Mouse (Mus musculus): Measurements from ENCODE around the gene Fpgs. TPM values are rescaled to one million over a fixed set of nuclear protein-coding genes. Genes with fewer than 3 reads are reported as not detected.

Gene Fpgs
- total and polyA plus RNA-seq, 3 experiments, result 40.0 to 73.9 TPM; not detected in 1

- no peaks in the 10 kb centered on the region for H3K9me3 ChIP-seq (replicated peaks; ENCODE audit: insufficient read depth, low read length)
- H3K27me3 ChIP-seq (ENCODE audit: control insufficient read depth in 1 of 2, insufficient read depth in 2 of 2, low read length in 2 of 2), result peaks cover 0 to 3% of the 10 kb centered on the region in 2 experiments; a peak in 2 of 4 replicates
- H3K9ac ChIP-seq (ENCODE audit: control insufficient read depth, low read depth, low read length, poor library complexity, severe bottlenecking), result no peak overlapping the region
- no peak overlapping the region for H3K27ac ChIP-seq (ENCODE audit: control insufficient read depth, low read depth, low read length)
- TF ChIP-seq MAZ (IDR thresholded peaks at IDR 0.05; ENCODE audit: low read depth, low read length) (no peak), ZKSCAN1 (IDR thresholded peaks at IDR 0.05; ENCODE audit: low read depth, low read length) (no peak), KAT2A (conservative IDR thresholded peaks at IDR 0.05; ENCODE audit: low read depth, low read length) (no peak), TAL1 (IDR thresholded peaks at IDR 0.05; ENCODE audit: low read length) (no peak), MYB (IDR thresholded peaks at IDR 0.05; ENCODE audit: low read depth, low read length) (no peak), MAFK (IDR thresholded peaks at IDR 0.05; ENCODE audit: borderline replicate concordance, low read depth, low read length) (no peak), ZNF384 (IDR thresholded peaks at IDR 0.05; ENCODE audit: low read depth, low read length) (no peak), CHD1 (IDR thresholded peaks at IDR 0.05; ENCODE audit: low read depth, low read length) (no peak), HCFC1 (IDR thresholded peaks at IDR 0.05; ENCODE audit: low read depth, low read length) (no peak), NRF1 (IDR thresholded peaks at IDR 0.05; ENCODE audit: insufficient read depth, low read depth, low read length, poor library complexity, severe bottlenecking) (no peak), CHD2 (IDR thresholded peaks at IDR 0.05; ENCODE audit: low read length) (no peak), SIN3A (IDR thresholded peaks at IDR 0.05; ENCODE audit: low read length) (no peak), EP300 (IDR thresholded peaks at IDR 0.05; ENCODE audit: low read depth in 1 of 2, low read length in 2 of 2) (no peak), GABPA (IDR thresholded peaks at IDR 0.05; ENCODE audit: low read depth, low read length) (no peak), USF2 (IDR thresholded peaks at IDR 0.05; ENCODE audit: borderline replicate concordance in 1 of 2, insufficient read depth in 1 of 2, low read depth in 1 of 2, low read length in 2 of 2) (no peak), SMC3 (IDR thresholded peaks at IDR 0.05; ENCODE audit: low read depth, low read length) (no peak), ZMIZ1 (IDR thresholded peaks at IDR 0.05; ENCODE audit: low read depth, low read length) (no peak)
- H3K4me3 ChIP-seq (ENCODE audit: control insufficient read depth in 1 of 2, insufficient read depth in 1 of 2, low read depth in 2 of 2, low read length in 2 of 2), result no peak overlapping the region
- no peaks in the 10 kb centered on the region for H3K4me1 ChIP-seq (ENCODE audit: control insufficient read depth in 1 of 2, insufficient read depth in 2 of 2, low read length in 2 of 2)
- no peaks in the 10 kb centered on the region for H3K36me3 ChIP-seq (ENCODE audit: control insufficient read depth in 1 of 2, insufficient read depth in 2 of 2, low read length in 2 of 2)
- DNase-seq (ENCODE audit: low read depth, low spot score), result no peak
- no peaks in the 10 kb centered on the region for H3K79me2 ChIP-seq (ENCODE audit: control insufficient read depth, insufficient read depth, low read length, poor library complexity)
Measured at GRCm38 (mm10) chr2:32734933-32735332, 31.0 kb upstream of the Fpgs start.

GRCm38 (mm10) chr2:32734480-32734879 lies 30.5 kb upstream of the Fpgs start:
- Histone ChIP-seq H3K4me3 (ENCODE audit: control insufficient read depth in 1 of 2, insufficient read depth in 1 of 2, low read depth in 2 of 2, low read length in 2 of 2) (no peak overlapping the region), H3K9ac (ENCODE audit: control insufficient read depth, low read depth, low read length, poor library complexity, severe bottlenecking) (no peak overlapping the region), H3K27ac (ENCODE audit: control insufficient read depth, low read depth, low read length) (no peak overlapping the region), H3K27me3 (ENCODE audit: control insufficient read depth in 1 of 2, insufficient read depth in 2 of 2, low read length in 2 of 2) (peaks cover 0 to 3% of the 10 kb centered on the region in 2 experiments; a peak in 2 of 4 replicates), H3K4me1 (ENCODE audit: control insufficient read depth in 1 of 2, insufficient read depth in 2 of 2, low read length in 2 of 2) (no peaks in the 10 kb centered on the region), H3K36me3 (ENCODE audit: control insufficient read depth in 1 of 2, insufficient read depth in 2 of 2, low read length in 2 of 2) (no peaks in the 10 kb centered on the region), H3K9me3 (replicated peaks; ENCODE audit: insufficient read depth, low read length) (no peaks in the 10 kb centered on the region), H3K79me2 (ENCODE audit: control insufficient read depth, insufficient read depth, low read length, poor library complexity) (no peaks in the 10 kb centered on the region)
- DNase-seq (ENCODE audit: low read depth, low spot score), result no peak
- TF ChIP-seq MAFK (IDR thresholded peaks at IDR 0.05; ENCODE audit: borderline replicate concordance, low read depth, low read length), result no peak
- TF ChIP-seq UBTF (IDR thresholded peaks at IDR 0.05; ENCODE audit: borderline replicate concordance, insufficient read depth, low read depth, low read length), result no peak
- TF ChIP-seq MYC (IDR thresholded peaks at IDR 0.05; ENCODE audit: low read depth, low read length), result no peak
- TF ChIP-seq E2F4 (IDR thresholded peaks at IDR 0.05; ENCODE audit: borderline replicate concordance, low read depth, low read length), result no peak
- TF ChIP-seq MAX (IDR thresholded peaks at IDR 0.05; ENCODE audit: low read length), result no peak
- TF ChIP-seq SMC3 (IDR thresholded peaks at IDR 0.05; ENCODE audit: low read depth, low read length), result no peak
- TF ChIP-seq POLR2AphosphoS2 (IDR thresholded peaks at IDR 0.05; ENCODE audit: low read length), result no peak
- TF ChIP-seq POLR2A (IDR thresholded peaks at IDR 0.05; ENCODE audit: control insufficient read depth in 1 of 2, insufficient read depth in 1 of 2, low read depth in 1 of 2, low read length in 2 of 2, poor library complexity in 1 of 2), result no peak
- TF ChIP-seq MEF2A (IDR thresholded peaks at IDR 0.05; ENCODE audit: extremely low read depth, insufficient replicate concordance, low read depth, low read length, poor library complexity, severe bottlenecking), result no peak
- no peak for TF ChIP-seq ZMIZ1 (IDR thresholded peaks at IDR 0.05; ENCODE audit: low read depth, low read length)
- TF ChIP-seq BHLHE40 (IDR thresholded peaks at IDR 0.05; ENCODE audit: borderline replicate concordance, low read depth, low read length), result no peak
- no peak for TF ChIP-seq CHD2 (IDR thresholded peaks at IDR 0.05; ENCODE audit: low read length)
- TF ChIP-seq MAZ (IDR thresholded peaks at IDR 0.05; ENCODE audit: low read depth, low read length), result no peak
- no peak for TF ChIP-seq ELF1 (IDR thresholded peaks at IDR 0.05; ENCODE audit: low read depth, low read length)
- no peak for TF ChIP-seq RAD21 (IDR thresholded peaks at IDR 0.05; ENCODE audit: low read depth, low read length)
- TF ChIP-seq TCF12 (IDR thresholded peaks at IDR 0.05; ENCODE audit: low read depth, low read length), result no peak
- TF ChIP-seq MYB (IDR thresholded peaks at IDR 0.05; ENCODE audit: low read depth, low read length), result no peak
- no peak for TF ChIP-seq CHD1 (IDR thresholded peaks at IDR 0.05; ENCODE audit: low read depth, low read length)
- no peak for TF ChIP-seq CTCF (IDR thresholded peaks at IDR 0.05 in 2 of 3, conservative IDR thresholded peaks at IDR 0.05 in 1 of 3; ENCODE audit: control insufficient read depth in 1 of 3, insufficient read depth in 1 of 3, low read depth in 2 of 3, low read length in 3 of 3, poor library complexity in 1 of 3, severe bottlenecking in 1 of 3)
- no peak for TF ChIP-seq KAT2A (conservative IDR thresholded peaks at IDR 0.05; ENCODE audit: low read depth, low read length)

Data from MEL (cell line).